Mouse (Mus musculus): ENCODE measurements around the gene Urad. TPM values are rescaled to one million over a fixed set of nuclear protein-coding genes. Genes with fewer than 3 reads are reported as not detected.

The Urad gene
- total RNA-seq, 1 experiment from 2014 or later: 5.3 TPM

- DNase-seq: peak; percentile 80
Measured at GRCm38 (mm10) chr5:147323237-147323917, 1.1 kb upstream of the Urad start.

- no peak for DNase-seq
Measured at GRCm38 (mm10) chr5:147319653-147320052, 2.6 kb downstream of the Urad start.

- DNase-seq: no peak
Measured at GRCm38 (mm10) chr5:147317991-147318390, 4.2 kb downstream of the Urad start.

- DNase-seq: no peak
Measured at GRCm38 (mm10) chr5:147317321-147317720, 4.9 kb downstream of the Urad start.

GRCm38 (mm10) chr5:147315432-147316075 lies 6.7 kb downstream of the Urad start:
- DNase-seq: no peak

- peak; percentile 59 for DNase-seq
Measured at GRCm38 (mm10) chr5:147314646-147315431, 7.4 kb downstream of the Urad start.

- no peak for DNase-seq
Measured at GRCm38 (mm10) chr5:147312830-147313685, 9.2 kb downstream of the Urad start.

GRCm38 (mm10) chr5:147309786-147310185 lies 12.5 kb downstream of the Urad start:
- DNase-seq: no peak

GRCm38 (mm10) chr5:147308451-147308850 lies 13.8 kb downstream of the Urad start:
- DNase-seq: no peak

GRCm38 (mm10) chr5:147307398-147307785 lies 14.8 kb downstream of the Urad start:
- no peak for DNase-seq

- DNase-seq: no peak
Measured at GRCm38 (mm10) chr5:147306638-147307397, 15.4 kb downstream of the Urad start, which contains the start of gene Cdx2. TSS of gene Cdx2 (minus strand) at chr5:147307270.

GRCm38 (mm10) chr5:147305856-147306637 lies 16.2 kb downstream of the Urad start:
- DNase-seq: no peak

- DNase-seq: no peak
Measured at GRCm38 (mm10) chr5:147305166-147305565, 17.1 kb downstream of the Urad start.

- DNase-seq: no peak
Measured at GRCm38 (mm10) chr5:147304276-147305155, 17.7 kb downstream of the Urad start.

GRCm38 (mm10) chr5:147302746-147303400 lies 19.4 kb downstream of the Urad start:
- no peak for DNase-seq

- no peak for DNase-seq
Measured at GRCm38 (mm10) chr5:147302141-147302540, 20.1 kb downstream of the Urad start.

GRCm38 (mm10) chr5:147301781-147302070 lies 20.5 kb downstream of the Urad start:
- DNase-seq: no peak

GRCm38 (mm10) chr5:147300917-147301780 lies 21.1 kb downstream of the Urad start:
- DNase-seq: no peak
